Mouse (Mus musculus) limb, embryonic 15.5 days (tissue): ENCODE measurements around the gene Cntrl. TPM values are rescaled to one million over a fixed set of nuclear protein-coding genes. Genes with fewer than 3 reads are reported as not detected.

Experiments
- ATAC-seq: fragments of 200-750 bp; cut with Nextera tagmentation; 2 replicates; pipeline ENCODE4 v1.8.0; 2017; ENCODE audit warnings: low read depth, moderate TSS enrichment; ENCODE audit not compliant: insufficient number of reproducible peaks, low FRiP score, low TSS enrichment
- H3K27ac ChIP-seq: fragments of 300-500 bp; sonication (generic); 2 replicates; pipeline ENCODE4 v1.5.1; 2015; ENCODE audit warnings: moderate library complexity, mild to moderate bottlenecking, inconsistent platforms
- H3K27me3 ChIP-seq: fragments of 300-500 bp; sonication (generic); 2 replicates; pipeline ENCODE4 v1.6.1; 2015; ENCODE audit warnings: inconsistent platforms
- H3K36me3 ChIP-seq: fragments of 300-500 bp; sonication (generic); 2 replicates; pipeline ENCODE4 v1.6.1; 2015; ENCODE audit warnings: inconsistent platforms
- H3K4me1 ChIP-seq: fragments of 300-500 bp; sonication (generic); 2 replicates; pipeline ENCODE4 v1.6.1; 2015; ENCODE audit warnings: inconsistent platforms
- H3K4me2 ChIP-seq: fragments of 300-500 bp; sonication (generic); 2 replicates; pipeline ENCODE4 v1.6.1; 2015; ENCODE audit warnings: mild to moderate bottlenecking, inconsistent platforms
- H3K4me3 ChIP-seq: fragments of 300-500 bp; sonication (generic); 2 replicates; pipeline ENCODE4 v1.5.1; 2015; ENCODE audit warnings: mild to moderate bottlenecking, inconsistent platforms
- H3K9ac ChIP-seq: fragments of 300-500 bp; sonication (generic); 2 replicates; pipeline ENCODE4 v1.6.1; 2015; ENCODE audit warnings: inconsistent platforms
- H3K9me3 ChIP-seq: fragments of 300-500 bp; sonication (generic); 2 replicates; pipeline ENCODE4 v1.6.1; 2016; ENCODE audit warnings: inconsistent platforms
- WGBS: fragments of 180-500 bp; shearing (Covaris S2); methylation state at CpG from one replicate; pipeline ENCODE4 v1.1.7; 2015; 5-methylcytosine and 5-hydroxymethylcytosine counted together
- polyA plus RNA-seq: library from polyadenylated mRNA; unstranded; fragments of >200 nt; fragmentation: Nextera tagmentation; extraction: Ambion mirVana; gene quantifications from 2 replicates; pipeline ENCODE4 v1.2.1, GENCODE M21; 2015

The Cntrl gene
- polyA plus RNA-seq, 1 experiment from 2014 or later: 20.3 TPM

GRCm38 (mm10) chr2:35160206-35160605, 50.9 kb downstream of the Cntrl start:
- Histone ChIP-seq H3K4me2 (no peak overlapping the region), H3K27me3 (no peaks in the 10 kb centered on the region), H3K36me3 (peaks cover 61% of the 10 kb centered on the region), H3K27ac (0 out of 2 replicates have a peak overlapping the region, but pooled peaks have one; percentile 5), H3K9me3 (no peaks in the 10 kb centered on the region), H3K4me3 (no peak overlapping the region), H3K9ac (no peak overlapping the region), H3K4me1 (no peaks in the 10 kb centered on the region)
- 0 out of 2 replicates have a peak, but pooled peaks have one; percentile 61 for ATAC-seq
- WGBS: 32% methylated on average over 5 of the region's 5 CpGs

GRCm38 (mm10) chr2:35161846-35162488, 52.7 kb downstream of the Cntrl start:
- 89% methylated on average over 4 of the region's 4 CpGs for WGBS
- peaks cover 62% of the 10 kb centered on the region for H3K36me3 ChIP-seq
- H3K4me3 ChIP-seq: no peak overlapping the region

GRCm38 (mm10) chr2:35163396-35163795, 54.1 kb downstream of the Cntrl start:
- H3K27ac ChIP-seq: no peak overlapping the region
- H3K9ac ChIP-seq: no peak overlapping the region
- peaks cover 61% of the 10 kb centered on the region for H3K36me3 ChIP-seq
- no peak overlapping the region for H3K4me3 ChIP-seq
- WGBS: 93% methylated on average over 5 of the region's 5 CpGs
- no peaks in the 10 kb centered on the region for H3K27me3 ChIP-seq
- H3K4me2 ChIP-seq: no peak overlapping the region
- no peak for ATAC-seq
- H3K9me3 ChIP-seq: no peaks in the 10 kb centered on the region
- H3K4me1 ChIP-seq: no peaks in the 10 kb centered on the region

More at GRCm38 (mm10) chr2:35161846-35162488, 52.7 kb downstream of the Cntrl start:
- H3K4me2 ChIP-seq: no peak overlapping the region
- H3K9ac ChIP-seq: no peak overlapping the region
- H3K27me3 ChIP-seq: no peaks in the 10 kb centered on the region
- no peaks in the 10 kb centered on the region for H3K4me1 ChIP-seq
- no peaks in the 10 kb centered on the region for H3K9me3 ChIP-seq
- no peak overlapping the region for H3K27ac ChIP-seq
- no peak for ATAC-seq

DNA sequence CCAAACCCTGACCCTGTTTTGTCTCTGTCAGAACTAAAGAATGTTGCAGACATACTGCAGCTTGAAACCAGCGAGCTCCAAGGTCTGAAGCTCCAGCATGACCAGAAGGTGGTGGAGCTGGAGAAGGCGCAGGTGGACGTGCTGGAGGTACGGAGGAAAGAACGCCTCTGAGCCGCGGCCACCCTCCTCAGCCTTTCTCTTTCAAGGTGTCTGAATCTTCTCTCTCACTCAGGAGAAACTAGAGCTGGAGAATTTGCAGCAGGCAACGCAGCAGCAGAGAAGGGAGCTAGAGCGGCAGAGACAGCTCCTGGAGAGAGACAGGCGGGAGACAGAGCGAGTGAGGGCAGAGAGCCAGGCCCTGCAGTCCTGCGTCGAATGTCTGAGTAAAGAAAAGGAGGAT, 56.1 kb downstream of the Cntrl start:
- Histone ChIP-seq H3K4me3 (no peak overlapping the region), H3K27ac (no peak overlapping the region), H3K27me3 (no peaks in the 10 kb centered on the region), H3K36me3 (peaks cover 71% of the 10 kb centered on the region), H3K9ac (no peak overlapping the region), H3K9me3 (no peaks in the 10 kb centered on the region), H3K4me1 (no peaks in the 10 kb centered on the region), H3K4me2 (no peak overlapping the region)
- WGBS: 94% methylated on average over 13 of the region's 13 CpGs
- ATAC-seq: no peak

GRCm38 (mm10) chr2:35166816-35167215, 57.5 kb downstream of the Cntrl start:
- Histone ChIP-seq H3K36me3 (peaks cover 81% of the 10 kb centered on the region), H3K4me2 (no peak overlapping the region), H3K27ac (no peak overlapping the region), H3K27me3 (no peaks in the 10 kb centered on the region), H3K4me3 (no peak overlapping the region), H3K9ac (no peak overlapping the region), H3K9me3 (no peaks in the 10 kb centered on the region), H3K4me1 (0 out of 2 replicates have a peak, but pooled peaks cover 2% of the 10 kb centered on the region)
- no peak for ATAC-seq
- WGBS: 84% methylated on average over 5 of the region's 5 CpGs

DNA sequence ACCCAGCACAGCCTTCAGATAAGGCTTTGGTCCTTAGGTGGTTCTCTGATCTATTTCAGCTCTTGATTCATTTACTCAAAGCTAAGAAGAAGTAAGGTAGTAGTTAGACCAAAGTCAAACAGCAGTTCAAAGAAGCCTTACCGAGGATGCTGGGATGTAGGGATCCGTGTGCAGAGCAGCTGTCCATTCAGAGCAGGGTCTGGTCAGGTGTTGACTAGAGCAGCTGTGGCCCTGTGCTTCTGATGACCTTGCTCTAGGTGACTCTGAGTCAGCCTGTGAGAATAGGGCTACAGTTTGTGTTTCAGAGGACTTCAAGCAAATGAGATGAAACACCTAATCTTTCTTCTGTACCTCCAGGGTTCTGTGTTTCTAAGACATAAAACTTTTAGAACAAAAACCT, 60.2 kb downstream of the Cntrl start:
- H3K9me3 ChIP-seq: no peaks in the 10 kb centered on the region
- WGBS: 85% methylated on average over 2 of the region's 2 CpGs
- no peak for ATAC-seq
- peaks cover 81% of the 10 kb centered on the region for H3K36me3 ChIP-seq
- H3K27ac ChIP-seq: no peak overlapping the region
- H3K4me3 ChIP-seq: no peak overlapping the region
- H3K4me2 ChIP-seq: no peak overlapping the region
- H3K4me1 ChIP-seq: 0 out of 2 replicates have a peak, but pooled peaks cover 2% of the 10 kb centered on the region
- no peak overlapping the region for H3K9ac ChIP-seq
- no peaks in the 10 kb centered on the region for H3K27me3 ChIP-seq

DNA sequence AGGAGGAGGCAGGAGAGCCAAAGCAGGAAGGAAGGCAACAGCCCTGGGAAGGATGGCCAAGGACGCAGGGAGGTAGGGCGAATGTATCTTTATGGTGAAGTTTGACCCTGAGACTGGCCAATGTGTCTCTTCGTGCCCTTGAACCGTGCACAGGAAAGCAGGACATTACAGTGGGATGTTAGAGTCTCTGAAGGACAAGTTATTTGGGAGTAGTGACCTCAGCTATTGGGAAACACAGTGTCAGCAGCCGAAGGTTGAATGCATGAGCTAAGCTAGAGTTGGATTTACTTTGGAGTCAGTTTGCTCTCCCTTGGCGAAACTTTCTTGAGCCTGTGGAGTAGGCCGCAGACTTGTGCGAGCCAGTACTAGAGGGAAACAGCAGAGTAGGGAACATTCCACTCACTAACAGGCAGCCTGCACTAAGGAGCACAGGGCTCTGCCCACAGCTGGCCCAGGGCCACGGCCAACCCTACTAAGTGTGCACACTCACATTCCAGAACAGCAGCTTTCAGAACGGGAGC, 62.1 kb downstream of the Cntrl start:
- Histone ChIP-seq H3K4me3 (no peak overlapping the region), H3K9ac (no peak overlapping the region), H3K36me3 (peaks cover 90% of the 10 kb centered on the region), H3K27me3 (no peaks in the 10 kb centered on the region), H3K9me3 (no peaks in the 10 kb centered on the region), H3K4me2 (no peak overlapping the region), H3K27ac (peak overlapping the region; percentile 8; the same call in 1 of the 2 replicates), H3K4me1 (0 out of 2 replicates have a peak, but pooled peaks cover 2% of the 10 kb centered on the region)
- WGBS: 77% methylated on average over 10 of the region's 10 CpGs
- ATAC-seq: no peak

DNA sequence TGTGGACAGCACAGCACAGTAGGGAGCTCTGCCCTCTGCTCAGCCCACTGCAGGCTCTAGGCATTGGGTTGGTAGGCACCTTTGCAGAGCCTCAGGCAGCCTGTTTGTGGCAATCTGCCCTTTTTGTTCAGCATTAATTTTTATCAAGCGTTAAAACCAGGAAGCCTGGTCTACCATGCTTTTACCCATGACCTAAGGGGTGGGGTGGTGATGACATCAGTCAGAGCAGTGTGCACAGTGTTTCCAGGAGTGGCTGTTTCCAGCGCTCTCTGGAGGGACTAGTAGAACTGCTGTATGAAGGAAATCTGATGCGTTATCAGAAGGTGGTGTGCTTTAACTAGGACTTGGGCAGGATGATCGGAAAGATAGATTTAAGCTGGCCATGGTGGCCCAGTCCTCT, 63.0 kb downstream of the Cntrl start:
- peaks cover 90% of the 10 kb centered on the region for H3K36me3 ChIP-seq
- ATAC-seq: no peak
- no peaks in the 10 kb centered on the region for H3K9me3 ChIP-seq
- H3K27ac ChIP-seq: peak overlapping the region; percentile 8
- H3K4me1 ChIP-seq: 0 out of 2 replicates have a peak, but pooled peaks cover 2% of the 10 kb centered on the region
- H3K4me2 ChIP-seq: no peak overlapping the region
- H3K4me3 ChIP-seq: no peak overlapping the region
- H3K27me3 ChIP-seq: no peaks in the 10 kb centered on the region
- no peak overlapping the region for H3K9ac ChIP-seq
- 91% methylated on average over 4 of the region's 4 CpGs for WGBS

DNA sequence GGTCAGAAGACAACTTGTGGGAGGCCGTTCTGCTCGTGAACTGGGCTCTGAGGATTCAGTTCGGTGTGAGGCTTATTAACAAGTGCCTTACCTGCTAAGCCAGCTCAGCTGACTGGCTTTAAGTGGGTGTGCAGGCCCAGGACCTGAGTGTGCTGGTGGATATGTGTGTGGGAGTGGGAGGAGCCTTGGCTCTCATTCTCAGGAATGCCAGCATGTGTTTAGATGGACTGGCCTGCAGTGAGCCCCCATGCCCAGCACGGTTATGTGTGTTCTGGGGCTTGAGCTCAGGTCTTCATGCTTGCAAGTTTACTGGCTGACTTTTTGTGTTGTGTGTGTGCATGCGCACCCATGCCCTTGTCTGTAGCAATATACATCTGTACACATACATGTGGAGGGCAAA, 64.4 kb downstream of the Cntrl start:
- Histone ChIP-seq H3K4me2 (no peak overlapping the region), H3K4me3 (no peak overlapping the region), H3K36me3 (peaks cover 88% of the 10 kb centered on the region), H3K27me3 (no peaks in the 10 kb centered on the region), H3K9me3 (no peaks in the 10 kb centered on the region), H3K9ac (no peak overlapping the region), H3K27ac (no peak overlapping the region), H3K4me1 (0 out of 2 replicates have a peak, but pooled peaks cover 2% of the 10 kb centered on the region)
- peak; percentile 33; the same call in 1 of the 2 replicates for ATAC-seq
- 84% methylated on average over 5 of the region's 5 CpGs for WGBS

DNA sequence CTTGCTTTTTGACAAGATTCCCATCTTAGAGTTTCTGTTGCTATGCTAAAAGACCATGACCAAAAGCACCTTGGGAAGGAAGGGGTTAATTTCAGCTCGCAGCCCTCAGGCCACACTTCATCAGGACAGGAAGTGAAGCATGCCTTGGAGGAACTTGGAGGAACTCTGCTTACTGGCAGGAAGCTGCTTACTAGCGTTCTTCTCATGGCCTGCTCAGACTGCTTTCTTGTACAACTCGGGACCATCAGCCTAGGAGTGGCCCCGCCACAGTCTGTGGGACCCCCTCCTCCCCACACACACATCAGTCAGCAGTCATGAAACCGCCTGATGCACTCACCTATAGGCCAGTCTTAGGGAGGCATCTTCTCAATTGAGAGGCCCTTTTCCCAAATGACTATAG, 64.8 kb downstream of the Cntrl start:
- Histone ChIP-seq H3K27me3 (no peaks in the 10 kb centered on the region), H3K9ac (no peak overlapping the region), H3K4me3 (no peak overlapping the region), H3K4me2 (no peak overlapping the region), H3K4me1 (0 out of 2 replicates have a peak, but pooled peaks cover 2% of the 10 kb centered on the region), H3K9me3 (no peaks in the 10 kb centered on the region), H3K36me3 (peaks cover 89% of the 10 kb centered on the region), H3K27ac (no peak overlapping the region)
- no peak for ATAC-seq
- WGBS: 41% methylated on average over 5 of the region's 5 CpGs

DNA sequence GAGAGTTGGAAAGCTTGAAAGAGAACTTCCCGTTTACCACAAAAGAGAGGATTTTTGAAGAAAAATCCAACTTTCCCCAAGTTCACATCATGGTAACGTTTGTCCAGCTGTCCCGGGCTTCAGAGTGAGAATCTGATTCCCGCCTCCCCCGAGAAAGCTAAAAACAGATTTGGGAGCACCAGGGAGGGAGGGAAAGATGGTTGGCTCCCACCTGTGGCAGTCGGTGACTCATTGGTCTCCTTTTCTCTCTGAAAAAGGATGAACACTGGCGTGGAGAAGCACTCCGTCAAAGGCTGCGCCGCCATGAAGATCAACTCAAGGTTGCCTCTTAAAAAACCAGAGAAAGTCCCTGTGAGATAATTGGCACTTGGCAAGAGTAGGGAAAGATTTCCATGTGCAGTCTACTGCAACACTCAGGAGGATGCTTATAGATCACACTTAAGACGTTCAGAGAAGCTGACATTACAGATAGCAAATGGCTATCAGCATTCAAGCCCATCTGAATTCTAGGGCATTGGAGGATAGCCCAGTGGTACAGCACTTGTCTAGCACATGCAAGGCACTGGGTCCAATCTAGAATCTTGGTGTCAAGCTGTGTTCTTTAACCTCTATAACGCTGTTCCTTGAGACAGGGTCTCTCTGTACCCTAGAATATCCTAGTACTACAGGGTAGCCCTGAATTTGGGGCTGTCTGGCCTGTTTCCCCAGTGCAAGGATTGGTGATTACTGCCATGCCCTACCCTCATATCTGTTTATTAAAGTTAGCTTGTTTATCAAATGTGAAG, 66.2 kb downstream of the Cntrl start:
- no peaks in the 10 kb centered on the region for H3K9me3 ChIP-seq
- no peak overlapping the region for H3K4me3 ChIP-seq
- no peaks in the 10 kb centered on the region for H3K27me3 ChIP-seq
- H3K9ac ChIP-seq: no peak overlapping the region
- 93% methylated on average over 12 of the region's 12 CpGs for WGBS
- no peak overlapping the region for H3K27ac ChIP-seq
- H3K4me2 ChIP-seq: no peak overlapping the region
- peaks cover 91% of the 10 kb centered on the region for H3K36me3 ChIP-seq
- no peak for ATAC-seq
- H3K4me1 ChIP-seq: 0 out of 2 replicates have a peak, but pooled peaks cover 2% of the 10 kb centered on the region

GRCm38 (mm10) chr2:35178153-35178552, 68.9 kb downstream of the Cntrl start:
- Histone ChIP-seq H3K4me2 (no peak overlapping the region), H3K4me1 (no peaks in the 10 kb centered on the region), H3K27me3 (no peaks in the 10 kb centered on the region), H3K27ac (no peak overlapping the region), H3K4me3 (no peak overlapping the region), H3K36me3 (peaks cover 83% of the 10 kb centered on the region), H3K9me3 (no peaks in the 10 kb centered on the region), H3K9ac (no peak overlapping the region)
- ATAC-seq: no peak
- WGBS: 88% methylated on average over 3 of the region's 3 CpGs
